Mouse (Mus musculus) hindbrain, embryonic 12.5 days (tissue): ENCODE measurements at regions not wholly inside any gene's neighbourhood (a gene's known extent, or its start where the extent isn't known, plus 50 kb on each side); places are given as distances from the start of the nearest gene placed in this dataset.
"Not testable (repeated sequence)": the region's sequence is repeated elsewhere in the genome, so short reads cannot be mapped to it uniquely, and the experiment has no call there.

Source experiments
- ATAC-seq: fragments of 200-750 bp; cut with Nextera tagmentation; 2 replicates; pipeline ENCODE4 v1.8.0; 2017; ENCODE audit warnings: moderate TSS enrichment; ENCODE audit not compliant: low FRiP score
- H3K27ac ChIP-seq: fragments of 300-500 bp; sonication (generic); 2 replicates; pipeline ENCODE4 v1.5.1; 2016; ENCODE audit warnings: mild to moderate bottlenecking
- H3K27me3 ChIP-seq: fragments of 300-500 bp; sonication (generic); 2 replicates; pipeline ENCODE4 v1.6.1; 2016; ENCODE audit warnings: mild to moderate bottlenecking
- H3K36me3 ChIP-seq: fragments of 300-500 bp; sonication (generic); 2 replicates; pipeline ENCODE4 v1.6.1; 2016; ENCODE audit warnings: mild to moderate bottlenecking
- H3K4me1 ChIP-seq: fragments of 300-500 bp; sonication (generic); 2 replicates; pipeline ENCODE4 v1.6.1; 2016
- H3K4me2 ChIP-seq: fragments of 300-500 bp; sonication (generic); replicated peaks from 2 replicates; pipeline ENCODE4 v1.6.1; 2016; ENCODE audit warnings: mild to moderate bottlenecking
- H3K4me3 ChIP-seq: fragments of 300-500 bp; sonication (generic); 2 replicates; pipeline ENCODE4 v1.5.1; 2016; ENCODE audit warnings: mild to moderate bottlenecking
- H3K9ac ChIP-seq: fragments of 300-500 bp; sonication (generic); 2 replicates; pipeline ENCODE4 v1.6.1; 2016; ENCODE audit warnings: mild to moderate bottlenecking, moderate library complexity
- H3K9me3 ChIP-seq: fragments of 300-500 bp; sonication (generic); replicated peaks from 2 replicates; pipeline ENCODE4 v1.6.1; 2016; ENCODE audit warnings: mild to moderate bottlenecking
- WGBS: fragments of 180-500 bp; shearing (Covaris S2); methylation state at CpG from one replicate; pipeline ENCODE4 v1.1.7; 2016; 5-methylcytosine and 5-hydroxymethylcytosine counted together

DNA sequence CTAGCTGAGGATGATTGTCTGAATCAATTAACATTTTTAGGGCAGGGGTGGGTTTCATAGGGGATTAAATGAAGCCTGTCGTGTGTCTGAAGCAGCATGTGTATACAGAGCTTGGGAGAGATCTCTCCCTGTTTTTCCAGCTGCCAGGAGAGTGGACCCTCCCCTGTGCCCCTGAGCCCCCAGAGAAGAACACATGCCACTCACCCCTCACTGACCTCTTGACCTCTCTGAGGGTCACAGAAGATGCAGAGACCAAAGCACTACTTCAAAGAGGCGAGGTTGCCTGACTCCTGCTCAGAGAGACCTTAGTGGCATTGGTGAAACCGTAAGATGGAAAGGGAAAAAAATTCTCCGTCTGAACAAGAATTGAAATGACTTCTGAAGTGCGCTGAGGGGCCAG is 79.1 kb upstream of the Max start:
- H3K9ac ChIP-seq: no peak overlapping the region
- H3K27ac ChIP-seq: no peak overlapping the region
- no peaks in the 10 kb centered on the region for H3K27me3 ChIP-seq
- H3K36me3 ChIP-seq: no peaks in the 10 kb centered on the region
- H3K4me3 ChIP-seq: no peak overlapping the region
- no peak overlapping the region for H3K4me2 ChIP-seq
- no peaks in the 10 kb centered on the region for H3K9me3 ChIP-seq
- ATAC-seq: no peak
- 35% methylated on average over 5 of the region's 5 CpGs for WGBS
- no peaks in the 10 kb centered on the region; the same call in 1 of the 2 replicates for H3K4me1 ChIP-seq

DNA sequence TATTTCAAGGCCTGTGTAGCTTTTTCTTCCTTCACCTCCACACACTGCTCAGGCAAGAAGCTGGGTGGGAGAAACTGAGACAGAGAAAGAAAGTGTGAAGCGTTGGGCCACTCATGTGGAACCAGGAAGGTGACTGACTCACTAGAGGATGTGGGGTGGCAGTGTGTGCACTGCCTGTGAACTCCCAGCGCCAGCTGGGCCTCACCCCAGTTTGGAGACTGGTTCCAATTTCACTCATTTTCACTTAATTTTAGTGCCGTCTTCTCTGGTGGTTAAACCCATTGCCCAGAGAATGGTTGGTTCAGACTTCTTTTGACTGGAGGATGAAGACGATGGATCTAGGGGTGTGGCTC is 77.9 kb upstream of the Max start:
- H3K4me3 ChIP-seq: no peak overlapping the region
- ATAC-seq: no peak
- no peaks in the 10 kb centered on the region for H3K9me3 ChIP-seq
- H3K27ac ChIP-seq: no peak overlapping the region
- H3K9ac ChIP-seq: no peak overlapping the region
- no peak overlapping the region for H3K4me2 ChIP-seq
- no peaks in the 10 kb centered on the region for H3K4me1 ChIP-seq
- no peaks in the 10 kb centered on the region for H3K27me3 ChIP-seq
- WGBS: 87% methylated on average over 4 of the region's 4 CpGs
- no peaks in the 10 kb centered on the region for H3K36me3 ChIP-seq

DNA sequence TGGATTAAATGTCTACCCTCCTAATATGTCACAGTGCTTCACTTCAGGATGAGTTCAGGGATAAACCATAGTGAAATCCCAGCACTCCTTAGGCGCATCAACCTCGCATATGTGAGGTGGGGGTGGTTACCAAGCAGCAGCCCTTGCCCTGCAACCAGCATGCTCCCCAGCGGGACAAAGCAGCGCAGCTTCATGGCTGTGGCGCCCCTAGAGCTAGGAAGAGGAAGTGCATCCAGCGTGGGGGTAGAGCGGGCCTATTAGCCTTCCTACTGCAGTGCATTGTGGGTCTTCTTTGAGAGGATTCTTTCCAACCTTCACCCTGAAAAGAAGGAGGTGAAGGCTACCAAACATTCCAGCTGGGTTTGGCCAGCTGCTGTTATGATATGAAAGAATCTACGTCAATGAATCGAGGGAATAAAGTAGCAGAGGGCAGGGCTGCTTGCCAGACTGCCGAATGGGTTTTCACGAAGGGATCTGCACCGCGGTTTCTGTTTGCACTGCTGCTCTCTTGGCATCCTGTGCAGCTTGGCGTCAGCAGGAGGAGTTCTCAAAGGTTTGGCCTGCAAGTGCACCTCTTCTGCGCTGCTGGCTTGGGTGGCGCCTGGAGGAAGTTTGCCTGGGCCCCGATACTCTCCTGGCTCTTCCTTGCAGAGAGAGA is 77.4 kb upstream of the Max start:
- Histone ChIP-seq H3K9me3 (no peaks in the 10 kb centered on the region), H3K27me3 (no peaks in the 10 kb centered on the region), H3K4me2 (no peak overlapping the region), H3K27ac (no peak overlapping the region), H3K4me3 (no peak overlapping the region), H3K9ac (no peak overlapping the region), H3K36me3 (no peaks in the 10 kb centered on the region), H3K4me1 (no peaks in the 10 kb centered on the region)
- 87% methylated on average over 17 of the region's 17 CpGs for whole genome bisulfite sequencing
- no peak for ATAC-seq

DNA sequence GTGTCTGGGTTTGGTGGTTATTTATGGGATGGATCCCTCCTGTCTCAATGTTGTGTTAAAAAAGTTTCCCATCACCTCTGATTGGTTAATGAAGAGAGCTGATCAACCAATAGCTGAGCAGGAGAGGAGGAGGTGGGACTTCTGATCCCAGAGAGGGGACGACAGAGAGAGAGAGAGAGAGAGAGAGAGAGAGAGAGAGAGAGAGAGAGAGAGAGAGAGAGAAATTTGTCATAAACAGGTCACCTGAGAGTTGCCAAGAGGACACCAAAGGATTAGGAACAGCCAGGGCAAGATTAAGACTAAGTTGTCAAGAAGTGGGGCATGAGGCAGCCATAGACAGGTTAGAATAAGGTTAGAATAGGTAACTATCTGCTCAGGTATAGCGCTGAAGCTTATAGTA is 73.7 kb upstream of the Max start:
- Histone ChIP-seq H3K9me3 (no peaks in the 10 kb centered on the region), H3K36me3 (no peaks in the 10 kb centered on the region), H3K4me2 (no peak overlapping the region), H3K27ac (no peak overlapping the region), H3K4me1 (no peaks in the 10 kb centered on the region), H3K4me3 (no peak overlapping the region), H3K27me3 (no peaks in the 10 kb centered on the region), H3K9ac (no peak overlapping the region)
- ATAC-seq: no peak
- WGBS: 47% methylated on average over 2 of the region's 2 CpGs

DNA sequence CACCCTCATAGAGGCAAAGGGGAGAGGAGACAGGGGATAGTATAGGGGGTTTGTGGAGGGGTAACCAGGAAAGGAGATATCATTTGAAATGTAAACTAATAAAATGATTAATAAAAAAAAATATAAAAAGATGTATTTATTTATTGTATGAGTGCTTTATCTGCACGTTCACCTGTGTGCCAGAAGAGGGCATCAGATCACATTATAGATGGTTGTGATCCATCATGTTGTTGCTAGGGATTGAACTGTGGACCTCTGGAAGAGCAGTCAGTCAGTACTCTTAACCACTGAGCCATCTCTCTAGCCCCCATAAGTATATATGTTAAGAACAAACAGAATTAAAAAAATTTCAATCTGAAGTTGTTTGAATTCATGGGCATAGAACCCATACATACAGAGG is 69.4 kb upstream of the Max start:
- Histone ChIP-seq H3K9ac (no peak overlapping the region), H3K9me3 (no peaks in the 10 kb centered on the region), H3K4me2 (no peak overlapping the region), H3K27me3 (no peaks in the 10 kb centered on the region), H3K4me3 (no peak overlapping the region), H3K36me3 (no peaks in the 10 kb centered on the region), H3K27ac (no peak overlapping the region), H3K4me1 (peaks cover 4% of the 10 kb centered on the region; the same call in 1 of the 2 replicates)
- 56% methylated on average over 1 of the region's 1 CpGs for WGBS
- ATAC-seq: no peak

DNA sequence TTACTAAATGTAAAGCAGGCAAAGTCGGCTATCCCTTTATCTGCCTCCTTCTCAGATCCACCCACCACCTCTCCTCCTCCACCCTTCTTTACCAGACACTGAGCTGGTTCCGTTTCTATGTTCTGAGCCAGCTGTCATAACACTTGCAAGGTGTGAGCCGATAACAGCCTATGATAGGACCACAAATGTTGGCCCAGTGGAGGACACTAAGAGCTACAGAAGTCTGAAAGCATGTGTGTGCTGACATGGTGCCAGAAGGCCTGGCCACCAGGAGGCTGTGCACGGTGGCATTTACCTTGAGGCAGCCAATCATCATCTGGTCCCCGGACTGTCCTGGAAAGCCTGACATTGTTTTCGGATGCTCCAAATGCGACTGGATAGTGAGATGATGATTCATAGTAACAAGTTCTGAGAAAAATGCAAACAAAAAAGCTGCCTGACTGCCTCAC is 63.5 kb upstream of the Max start:
- Histone ChIP-seq H3K36me3 (no peaks in the 10 kb centered on the region), H3K4me1 (peaks cover 11% of the 10 kb centered on the region), H3K4me2 (no peak overlapping the region), H3K9ac (no peak overlapping the region), H3K4me3 (no peak overlapping the region), H3K27me3 (no peaks in the 10 kb centered on the region), H3K9me3 (no peaks in the 10 kb centered on the region), H3K27ac (no peak overlapping the region)
- 71% methylated on average over 7 of the region's 7 CpGs for WGBS
- no peak for ATAC-seq

DNA sequence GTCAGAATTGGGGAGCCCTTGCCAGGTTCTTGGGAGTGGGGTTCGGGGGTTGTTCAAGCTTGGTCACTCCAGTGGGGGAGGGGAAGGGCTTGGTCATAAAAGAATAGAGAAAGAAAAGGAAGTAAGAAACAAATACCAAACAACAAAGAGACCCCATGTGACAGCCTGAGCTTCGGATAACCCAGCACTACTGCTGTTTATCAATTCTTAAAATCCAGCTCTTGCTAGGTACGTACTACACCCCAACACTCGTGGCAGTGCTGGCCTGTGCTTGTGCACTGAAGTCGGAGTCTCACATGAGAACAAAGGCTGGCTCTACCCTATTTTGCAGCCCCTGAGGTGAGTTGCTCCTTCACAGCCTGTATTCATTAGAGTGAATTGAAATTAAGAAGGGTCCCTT is 60.5 kb upstream of the Max start:
- 31% methylated on average over 5 of the region's 5 CpGs for WGBS
- Histone ChIP-seq H3K36me3 (no peaks in the 10 kb centered on the region), H3K27ac (no peak overlapping the region), H3K9me3 (no peaks in the 10 kb centered on the region), H3K9ac (no peak overlapping the region), H3K4me2 (no peak overlapping the region), H3K4me3 (no peak overlapping the region), H3K4me1 (peaks cover 7% of the 10 kb centered on the region; the same call in 1 of the 2 replicates), H3K27me3 (no peaks in the 10 kb centered on the region)
- ATAC-seq: no peak

DNA sequence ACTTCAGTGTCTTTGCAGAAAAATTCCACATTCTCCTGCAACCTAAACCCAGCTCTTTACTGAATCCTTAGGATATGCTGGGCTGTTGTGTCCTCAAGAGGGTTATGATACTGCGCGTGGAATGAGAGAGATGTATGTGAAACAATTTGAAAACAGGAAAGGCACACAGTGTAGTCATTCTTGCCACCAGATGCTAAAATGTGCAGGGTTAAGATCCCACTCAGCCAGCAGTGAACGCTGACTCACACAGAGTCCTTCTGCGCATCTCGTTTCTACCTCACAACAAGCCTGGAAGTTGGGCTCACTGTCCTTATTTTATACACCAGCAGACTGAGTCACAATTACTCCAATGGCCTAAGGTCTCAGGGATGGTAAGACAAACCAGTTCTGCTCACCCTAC is 59.9 kb upstream of the Max start:
- Histone ChIP-seq H3K4me2 (no peak overlapping the region), H3K4me1 (peaks cover 7% of the 10 kb centered on the region; the same call in 1 of the 2 replicates), H3K36me3 (no peaks in the 10 kb centered on the region), H3K4me3 (no peak overlapping the region), H3K27ac (no peak overlapping the region), H3K9me3 (no peaks in the 10 kb centered on the region), H3K27me3 (no peaks in the 10 kb centered on the region), H3K9ac (no peak overlapping the region)
- ATAC-seq: no peak
- WGBS: 85% methylated on average over 5 of the region's 5 CpGs

DNA sequence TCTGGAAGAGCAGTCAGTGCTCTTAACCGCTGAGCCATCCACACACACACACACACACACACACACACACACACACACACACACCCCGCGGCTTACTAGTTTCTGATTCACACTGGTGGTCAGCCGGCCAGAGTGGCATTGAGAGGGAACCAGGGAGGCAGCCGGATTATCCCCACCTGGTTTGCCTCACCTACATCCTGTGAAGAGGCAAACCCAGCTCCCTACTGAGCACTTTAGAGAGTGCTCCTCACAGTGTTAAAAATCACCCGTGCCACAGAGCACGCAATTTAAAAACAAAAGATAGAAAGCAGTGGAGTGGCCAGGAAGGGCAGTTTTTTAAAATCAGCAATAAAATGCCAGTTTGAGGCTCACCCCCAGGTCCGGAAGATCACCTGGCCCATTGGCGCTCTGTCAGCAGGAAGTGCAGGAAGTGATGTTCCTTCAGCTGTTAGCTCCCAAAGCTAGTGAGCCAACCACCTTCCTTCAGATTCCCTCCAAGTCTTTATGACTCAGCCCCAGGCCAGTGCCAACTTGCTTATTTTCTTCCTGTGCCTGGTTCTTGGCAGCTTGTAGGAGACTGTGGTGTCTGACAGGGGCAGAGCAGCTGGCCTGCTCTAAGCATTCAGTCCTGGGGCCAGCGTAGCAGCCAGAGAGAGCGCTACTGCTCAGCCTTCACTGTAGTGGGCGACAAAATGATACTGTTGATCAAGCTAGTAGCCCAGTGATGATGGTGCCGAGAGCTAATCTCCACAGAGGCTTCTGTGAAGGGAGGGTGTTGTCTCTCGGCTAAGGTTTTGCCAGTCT is 57.9 kb upstream of the Max start:
- ATAC-seq: no peak
- H3K27me3 ChIP-seq: no peaks in the 10 kb centered on the region
- H3K9ac ChIP-seq: no peak overlapping the region
- 70% methylated on average over 14 of the region's 14 CpGs for WGBS
- H3K27ac ChIP-seq: no peak overlapping the region
- H3K36me3 ChIP-seq: no peaks in the 10 kb centered on the region
- H3K9me3 ChIP-seq: no peaks in the 10 kb centered on the region
- no peak overlapping the region for H3K4me3 ChIP-seq
- H3K4me1 ChIP-seq: peaks cover 7% of the 10 kb centered on the region; the same call in 1 of the 2 replicates
- no peak overlapping the region for H3K4me2 ChIP-seq

DNA sequence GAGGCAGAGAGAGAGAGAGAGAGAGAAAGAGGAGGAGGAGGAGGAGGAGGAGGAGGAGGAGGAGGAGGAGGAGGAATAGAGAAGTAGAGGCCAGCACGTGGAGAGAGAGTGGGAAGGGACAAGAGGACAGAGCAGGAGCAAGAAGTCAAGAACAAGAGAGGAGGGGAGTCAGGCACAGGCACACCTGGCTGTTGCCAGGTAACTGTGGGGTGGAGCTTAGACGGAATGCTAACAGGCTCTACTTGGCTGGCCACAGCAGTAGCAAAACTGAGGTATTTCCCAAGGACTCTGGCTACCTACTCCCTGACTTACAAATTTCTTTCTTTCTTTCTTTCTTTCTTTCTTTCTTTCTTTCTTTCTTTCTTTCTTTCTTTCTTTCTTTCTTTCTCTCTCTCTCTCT is 57.1 kb upstream of the Max start:
- H3K4me2 ChIP-seq, H3K36me3 ChIP-seq, H3K9ac ChIP-seq, H3K4me1 ChIP-seq, ATAC-seq, H3K9me3 ChIP-seq, H3K27me3 ChIP-seq, H3K27ac ChIP-seq, H3K4me3 ChIP-seq: not testable (repeated sequence)
- 53% methylated on average over 2 of the region's 2 CpGs for WGBS

DNA sequence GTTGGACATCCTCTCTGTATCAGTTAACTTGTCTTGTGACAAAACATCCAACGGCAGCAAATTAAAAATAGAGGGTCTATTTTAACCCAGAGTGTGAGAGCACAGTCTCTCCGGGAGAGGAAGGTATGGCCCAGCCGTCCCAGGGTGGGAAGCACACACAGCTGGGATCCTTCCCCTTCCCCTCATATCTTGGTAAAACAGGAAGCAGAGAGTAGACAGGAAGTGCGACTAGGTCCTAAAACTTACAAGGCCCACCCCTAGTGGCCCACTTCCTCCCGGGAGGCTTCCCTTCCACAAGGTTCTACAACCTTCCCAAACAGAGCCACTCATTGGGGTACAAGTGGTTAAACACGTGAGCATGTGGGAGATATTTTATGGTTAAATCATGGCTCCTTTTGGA is 56.4 kb upstream of the Max start:
- Histone ChIP-seq H3K4me1 (peaks cover 7% of the 10 kb centered on the region; the same call in 1 of the 2 replicates), H3K9me3 (no peaks in the 10 kb centered on the region), H3K9ac (no peak overlapping the region), H3K36me3 (no peaks in the 10 kb centered on the region), H3K27me3 (no peaks in the 10 kb centered on the region), H3K27ac (no peak overlapping the region), H3K4me2 (no peak overlapping the region), H3K4me3 (no peak overlapping the region)
- 71% methylated on average over 6 of the region's 6 CpGs for WGBS
- ATAC-seq: no peak

DNA sequence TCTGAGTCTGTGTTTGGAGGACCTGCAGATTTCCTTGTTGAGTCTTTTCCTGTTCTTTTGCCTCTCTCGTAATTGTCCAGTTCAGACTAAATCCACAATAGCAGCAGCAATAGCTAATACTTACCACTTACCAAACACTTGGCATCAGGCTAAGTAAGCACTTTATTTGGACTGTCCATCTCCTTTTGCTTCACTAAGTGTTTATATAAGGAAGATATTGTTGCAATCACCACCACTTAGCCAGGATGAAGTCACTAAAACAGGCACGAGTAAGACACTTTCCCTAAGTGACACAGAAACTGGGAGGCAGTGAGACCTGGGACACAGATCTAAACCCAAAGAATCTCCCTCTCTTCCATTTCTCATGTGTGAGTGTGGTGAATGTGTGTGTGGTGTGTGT is 52.9 kb upstream of the Max start:
- Histone ChIP-seq H3K9ac (no peak overlapping the region), H3K4me3 (no peak overlapping the region), H3K36me3 (no peaks in the 10 kb centered on the region), H3K27me3 (no peaks in the 10 kb centered on the region), H3K4me2 (no peak overlapping the region), H3K9me3 (no peaks in the 10 kb centered on the region), H3K27ac (no peak overlapping the region), H3K4me1 (no peaks in the 10 kb centered on the region)
- 90% methylated on average over 2 of the region's 2 CpGs for WGBS
- no peak for ATAC-seq
